Mouse (Mus musculus) retina, postnatal 1 day (tissue): Measurements from ENCODE around the gene Ints6.

Source experiments
- DNase-seq: peaks from one replicate; pipeline ENCODE4 v3.0.0-alpha.2; 2012

Gene Ints6

GRCm38 (mm10) chr14:62761036-62761881, at the start of gene Ints6:
TSS of gene Ints6 (minus strand) at chr14:62761169.
- peak; percentile 100 for DNase-seq

- no peak for DNase-seq
Measured at GRCm38 (mm10) chr14:62808661-62809523, 47.9 kb upstream of the Ints6 start.

DNA sequence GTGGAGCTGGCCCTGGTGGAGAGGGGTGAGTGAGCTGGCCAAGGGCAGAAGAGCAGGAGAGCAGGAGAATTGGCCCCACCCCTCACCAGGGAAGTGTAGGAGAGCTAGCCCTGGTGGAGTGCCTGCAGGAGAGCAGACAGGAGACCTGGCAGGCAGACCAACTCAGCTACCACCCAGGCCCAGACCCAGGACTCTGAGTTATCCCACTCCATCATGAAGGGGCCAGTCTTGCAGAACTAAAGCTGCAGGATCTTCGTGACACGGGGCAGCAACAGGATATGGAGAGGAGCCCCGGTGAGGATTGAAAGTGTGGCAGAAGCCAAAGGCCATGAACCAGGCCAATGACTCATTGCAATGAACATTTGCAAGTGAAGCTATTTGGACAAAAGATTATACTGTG, 46.0 kb upstream of the Ints6 start:
- DNase-seq = no peak

- DNase-seq = no peak
Measured at GRCm38 (mm10) chr14:62803204-62803603, 42.2 kb upstream of the Ints6 start.

DNA sequence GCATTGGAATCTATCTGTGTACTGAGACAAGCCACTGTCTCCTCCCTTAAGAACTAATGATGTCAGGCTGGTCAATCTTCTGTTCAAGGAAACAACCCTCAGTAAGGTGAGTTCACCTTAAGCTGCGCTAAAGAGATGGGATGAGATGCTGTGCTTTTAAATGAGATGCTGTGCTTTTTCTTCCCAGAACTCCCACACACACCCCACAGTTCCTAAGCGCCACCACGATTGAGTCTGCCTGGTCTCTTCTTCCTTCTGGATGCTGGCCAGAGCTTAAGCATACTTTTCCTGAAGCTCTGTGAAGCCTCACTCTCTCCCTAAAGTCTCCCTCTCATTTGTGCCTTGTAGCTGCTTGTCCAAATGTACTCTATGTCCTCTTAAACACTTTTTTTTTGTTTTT, 39.8 kb upstream of the Ints6 start:
- DNase-seq = no peak

DNA sequence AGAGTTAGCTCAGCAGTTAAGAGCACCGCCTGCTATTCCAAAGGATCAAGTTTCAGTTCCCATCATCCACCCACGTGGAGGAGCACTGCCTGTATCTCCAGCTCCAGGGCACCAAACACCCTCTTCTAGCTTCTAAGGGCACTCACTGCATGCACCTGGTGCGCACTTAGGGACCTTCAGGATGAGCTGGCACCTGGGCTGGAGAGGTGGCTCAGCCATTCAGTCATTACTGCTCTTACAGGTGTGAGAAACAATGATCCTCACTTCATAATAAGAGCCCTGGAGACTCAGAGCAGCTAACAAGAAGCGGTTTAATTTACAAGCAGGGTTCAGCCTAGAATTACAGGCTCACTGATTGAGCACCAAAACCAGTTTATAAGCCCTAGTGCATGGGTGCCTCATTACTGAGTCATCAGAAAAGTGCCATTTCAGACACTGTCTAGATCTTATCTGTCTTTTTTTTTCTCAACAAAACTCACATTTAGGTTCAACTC, 37.7 kb upstream of the Ints6 start:
- DNase-seq = peak; percentile 25

DNA sequence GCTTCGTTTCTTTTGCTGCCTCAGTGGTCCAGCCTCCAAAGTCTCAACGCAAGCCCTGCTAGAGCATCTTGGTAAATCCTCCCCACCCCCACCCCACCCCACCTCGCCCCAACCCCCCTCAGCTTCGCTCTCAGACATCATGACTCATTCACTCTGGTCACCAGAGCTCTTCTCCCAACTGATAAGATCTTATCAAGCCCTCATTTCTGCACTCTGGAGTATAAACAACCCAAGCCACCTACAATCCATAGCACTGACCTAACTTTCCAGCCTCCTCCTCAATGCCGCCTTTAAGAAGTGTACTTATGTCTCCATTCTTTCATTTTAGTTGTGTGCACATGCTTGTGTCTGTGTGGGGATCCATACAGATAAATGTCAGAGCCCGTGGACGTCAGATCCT, 34.8 kb upstream of the Ints6 start:
- no peak for DNase-seq

GRCm38 (mm10) chr14:62789282-62789681, 28.3 kb upstream of the Ints6 start:
- DNase-seq = no peak

DNA sequence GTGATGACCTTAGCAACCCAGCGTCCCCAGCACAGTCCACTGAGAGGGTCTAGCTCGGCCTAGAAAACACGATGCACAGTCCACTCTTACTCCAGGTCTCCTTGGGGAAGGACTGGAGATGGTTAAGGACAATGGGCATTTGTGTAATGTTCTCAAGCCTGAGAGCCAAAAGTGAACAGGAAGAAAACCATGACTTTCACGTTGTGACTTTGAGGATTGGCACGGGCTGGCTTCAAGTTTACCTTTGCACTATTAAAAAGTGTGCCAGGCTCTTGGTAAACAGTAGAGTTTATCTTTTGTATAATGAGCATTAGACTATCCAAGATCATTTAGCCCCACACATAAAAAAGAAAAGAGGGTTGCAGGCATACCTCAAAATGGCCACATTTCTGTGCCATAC, 22.0 kb upstream of the Ints6 start:
- DNase-seq = no peak

- DNase-seq = no peak
Measured at GRCm38 (mm10) chr14:62780520-62781316, 19.7 kb upstream of the Ints6 start.

DNA sequence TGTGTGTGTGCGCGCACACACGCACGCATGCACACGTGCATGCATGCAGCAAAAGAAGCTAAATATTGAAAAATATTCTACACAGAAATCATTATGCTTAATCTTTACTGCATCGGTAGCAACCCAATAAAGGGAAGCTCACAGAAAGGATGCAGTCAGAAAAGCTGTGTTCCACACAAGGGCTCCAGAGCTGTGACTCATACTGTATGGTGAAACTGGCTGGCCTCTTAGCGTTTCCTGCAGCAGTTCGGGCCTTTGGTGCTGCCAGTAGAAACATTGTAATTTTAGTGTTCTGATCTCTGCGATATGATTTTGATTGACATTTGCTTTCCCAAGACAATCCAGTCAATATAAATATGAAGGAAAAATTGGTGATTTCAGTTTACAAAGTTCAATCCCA, 17.1 kb upstream of the Ints6 start:
- no peak for DNase-seq

- no peak for DNase-seq
Measured at GRCm38 (mm10) chr14:62775034-62775433, 14.1 kb upstream of the Ints6 start.

DNA sequence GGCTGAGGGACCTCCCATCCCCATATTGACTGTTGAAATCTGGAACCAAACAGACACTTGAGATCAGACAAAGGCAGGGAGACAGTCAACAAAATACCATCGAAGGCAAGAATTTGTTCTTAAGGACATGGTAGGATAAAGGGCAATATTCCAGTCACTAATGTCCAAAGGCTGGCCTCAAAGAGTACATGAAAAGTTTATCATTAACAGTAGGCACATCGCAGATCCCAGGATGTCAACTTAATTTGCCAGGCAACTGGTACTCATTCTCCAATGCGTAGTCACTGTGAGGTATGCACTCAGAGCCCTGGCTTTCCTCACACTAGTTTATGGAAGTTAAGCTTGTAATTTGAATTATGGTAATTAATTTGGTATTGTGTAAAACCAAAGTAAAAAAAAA, 13.3 kb upstream of the Ints6 start:
- no peak for DNase-seq

GRCm38 (mm10) chr14:62773766-62774165, 12.8 kb upstream of the Ints6 start:
- no peak for DNase-seq

GRCm38 (mm10) chr14:62765398-62765797, 4.4 kb upstream of the Ints6 start:
- no peak for DNase-seq

- DNase-seq = no peak
Measured at GRCm38 (mm10) chr14:62764371-62764770, 3.4 kb upstream of the Ints6 start.

- no peak for DNase-seq
Measured at GRCm38 (mm10) chr14:62761943-62762342, 974 bp upstream of the Ints6 start.

DNA sequence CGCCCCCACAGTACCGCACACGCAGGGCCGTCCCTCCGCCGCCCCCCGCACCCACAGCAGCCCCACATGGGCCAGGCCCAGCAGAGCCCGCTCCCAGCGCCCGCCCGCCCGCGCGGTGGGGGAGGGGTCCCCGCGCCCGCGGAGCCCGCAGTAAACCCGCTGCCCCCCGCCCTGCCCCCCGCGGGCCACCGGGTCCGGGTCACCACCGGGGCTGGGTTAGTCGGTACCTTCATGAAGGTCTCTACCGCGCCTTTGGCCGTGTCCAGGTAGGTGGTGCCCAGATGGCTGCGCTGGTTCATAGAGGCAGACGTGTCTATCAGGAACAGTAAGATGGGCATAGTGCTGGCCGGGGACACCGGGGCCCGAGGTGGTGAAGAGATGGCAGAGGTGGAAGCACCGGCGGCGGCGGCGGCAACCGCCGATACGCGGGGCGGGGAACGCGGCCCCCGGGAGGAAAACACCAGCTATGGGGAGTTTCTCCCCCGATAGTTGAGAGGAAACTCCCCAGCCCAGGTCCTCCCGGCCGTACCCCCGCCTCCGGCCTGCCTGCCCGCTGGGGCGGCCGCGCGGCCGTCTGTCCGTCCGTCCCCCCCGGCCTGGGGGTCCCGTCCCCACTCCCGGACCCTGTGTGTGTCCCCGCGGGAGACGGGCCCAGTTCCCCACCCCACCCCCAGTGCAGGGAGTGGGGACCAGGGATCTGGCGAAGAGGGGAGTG, 491 bp downstream of the Ints6 start:
- DNase-seq = no peak

GRCm38 (mm10) chr14:62759771-62760320, 1.1 kb downstream of the Ints6 start:
- peak; percentile 92 for DNase-seq

DNA sequence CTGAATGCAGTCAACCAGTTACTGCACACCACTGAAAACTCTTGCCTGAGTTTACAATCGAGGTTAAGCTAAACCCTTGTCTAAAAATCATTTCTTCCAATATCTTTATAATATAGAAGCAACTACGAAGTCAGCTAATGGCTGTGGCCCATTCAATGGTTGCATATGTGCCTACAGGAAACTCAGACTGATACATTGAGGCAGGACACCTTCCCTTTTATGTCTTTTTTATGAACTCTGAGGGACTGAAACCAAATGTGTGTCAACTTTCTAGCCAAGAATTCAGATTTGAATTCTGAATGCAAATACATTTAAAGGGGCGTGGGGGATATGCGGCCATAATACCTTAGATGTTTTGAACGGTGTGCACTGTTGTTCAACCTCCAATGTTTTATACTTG, 2.3 kb downstream of the Ints6 start:
- DNase-seq = no peak

DNA sequence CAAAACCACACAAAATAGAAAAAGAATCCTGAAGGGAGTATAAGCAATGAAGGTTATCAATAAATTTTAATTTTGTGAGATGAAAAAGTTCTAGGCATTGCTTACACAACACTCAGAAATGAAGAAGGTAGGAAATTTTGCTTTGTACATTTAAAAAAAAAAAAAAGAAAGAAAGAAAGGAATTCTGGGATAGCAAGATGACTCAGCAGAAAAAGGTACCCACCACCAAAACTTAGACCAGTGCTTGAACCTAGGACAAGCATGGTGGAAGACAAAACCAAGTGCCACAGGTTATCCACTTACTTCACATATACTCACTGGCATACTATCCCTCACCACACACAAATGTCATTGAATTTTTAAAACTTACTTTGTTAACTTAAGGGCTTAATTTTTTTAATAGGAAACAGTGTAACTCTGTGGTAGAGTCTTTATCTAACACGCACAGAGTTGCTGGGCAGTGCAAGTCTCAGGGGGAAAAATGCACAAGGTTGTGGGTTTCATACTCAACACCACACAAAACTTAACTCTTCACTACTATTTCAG, 5.8 kb downstream of the Ints6 start:
- no peak for DNase-seq

DNA sequence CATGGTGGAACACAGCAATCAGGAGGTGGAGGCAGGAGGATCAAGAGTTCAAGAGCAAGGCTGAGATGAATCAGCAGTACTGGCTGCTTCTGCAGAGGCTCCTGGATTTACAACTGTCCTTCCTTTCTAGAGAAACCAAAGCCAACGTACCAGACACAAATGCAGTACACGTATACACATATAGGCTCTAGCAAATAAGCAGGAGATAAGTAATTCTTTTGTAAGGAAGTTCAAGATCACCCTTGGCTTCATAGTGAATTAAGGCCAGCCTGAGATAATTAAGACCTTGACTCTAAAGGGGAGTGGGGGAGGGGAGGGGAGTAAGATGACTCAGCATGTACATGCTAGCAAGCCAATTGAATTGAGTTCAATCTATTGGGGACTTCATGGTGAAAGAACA, 9.5 kb downstream of the Ints6 start:
- DNase-seq = peak; percentile 15
